Mouse (Mus musculus) lung, postnatal 36 days (tissue): ENCODE measurements at regions not wholly inside any gene's neighbourhood (a gene's known extent, or its start where the extent isn't known, plus 50 kb on each side); places are given as distances from the start of the nearest gene placed in this dataset.
"Not testable (repeated sequence)": the region's sequence is repeated elsewhere in the genome, so short reads cannot be mapped to it uniquely, and the experiment has no call there.

Experiments
- DNase-seq: peaks from one replicate; pipeline ENCODE4 v3.0.0; 2022; ENCODE audit warnings: mixed read lengths

DNA sequence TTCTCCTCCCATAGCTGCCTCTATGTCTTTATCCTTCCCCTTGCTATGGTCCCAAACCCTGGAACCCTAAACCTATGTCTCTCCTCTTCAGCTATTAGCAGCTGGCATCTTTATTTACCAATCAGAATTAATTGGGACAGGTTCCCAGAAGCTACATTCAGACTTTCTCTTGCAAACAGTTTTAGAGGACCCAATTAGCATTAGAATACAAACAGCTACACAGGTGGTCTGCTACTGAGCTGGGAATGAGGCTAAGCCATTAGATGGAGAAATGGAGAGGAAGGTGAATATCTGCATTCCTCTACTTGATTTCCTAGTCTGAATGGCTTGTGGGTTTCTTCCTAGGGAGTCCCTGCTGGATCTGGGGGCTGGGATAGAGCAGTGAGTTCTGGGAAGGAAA lies 611.9 kb downstream of the A830018L16Rik start:
- DNase-seq: no peak

DNA sequence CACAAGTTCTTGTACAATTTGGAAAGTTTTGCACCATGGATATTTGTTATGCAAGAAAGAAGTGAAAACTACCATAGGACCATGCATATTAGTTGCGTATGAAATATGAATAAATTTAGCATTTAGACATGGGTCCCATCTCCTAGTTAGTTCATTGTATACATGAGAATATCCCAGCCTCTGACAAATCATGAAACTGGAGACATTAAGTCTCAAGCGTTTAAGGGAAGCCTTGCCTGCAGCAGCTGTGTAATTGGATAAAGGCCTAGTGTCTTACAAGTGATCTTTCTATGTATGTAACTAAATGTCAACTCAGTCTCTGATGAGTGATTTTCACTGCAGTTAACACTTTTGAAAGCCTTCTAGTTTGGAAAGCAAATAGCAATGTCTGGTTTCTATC lies 613.5 kb downstream of the A830018L16Rik start:
- DNase-seq: no peak

DNA sequence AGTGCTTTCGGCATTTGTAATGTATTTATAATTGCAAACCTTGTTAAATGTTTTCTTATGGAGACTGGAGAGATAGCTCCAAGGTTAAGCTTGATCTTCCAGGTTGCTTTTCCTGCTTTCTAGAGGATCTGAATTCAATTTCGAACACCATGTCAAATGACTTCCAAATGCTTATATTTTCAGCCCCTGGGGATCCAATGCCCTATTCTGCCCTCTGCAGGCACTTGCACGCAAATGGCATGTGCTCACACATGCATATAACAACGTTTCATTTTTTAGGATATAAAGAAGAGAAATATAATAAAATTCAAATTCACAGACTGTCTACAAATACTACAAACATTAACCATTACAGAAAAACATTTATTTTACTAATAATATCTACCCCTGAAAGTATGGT lies 614.2 kb downstream of the A830018L16Rik start:
- DNase-seq: no peak

DNA sequence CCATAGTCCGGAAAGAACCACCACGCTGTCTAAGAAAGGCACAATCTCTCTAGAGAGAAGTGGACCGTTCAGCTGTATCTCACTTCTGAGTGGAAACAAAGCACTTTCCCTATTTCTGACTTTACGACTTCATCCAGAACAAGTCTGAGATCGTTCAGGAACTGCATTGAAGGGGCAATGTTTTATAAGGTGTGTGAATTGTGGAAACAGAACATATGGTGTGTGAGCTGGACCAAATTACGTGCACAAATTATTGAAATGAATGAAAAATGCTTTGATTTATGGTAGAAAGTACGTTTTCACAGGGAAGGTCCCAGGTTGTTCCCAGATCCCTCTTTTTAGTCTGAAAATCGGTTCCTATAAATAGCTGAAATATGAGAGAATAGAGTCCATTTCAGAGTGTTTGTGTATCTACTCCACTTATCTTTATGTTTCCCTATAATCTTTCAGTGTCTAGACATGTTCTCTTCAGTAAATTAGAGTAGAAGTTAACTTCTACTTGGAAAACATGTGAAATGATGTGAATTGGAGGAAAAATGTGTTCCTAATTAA lies 638.1 kb downstream of the A830018L16Rik start:
- DNase-seq: no peak

DNA sequence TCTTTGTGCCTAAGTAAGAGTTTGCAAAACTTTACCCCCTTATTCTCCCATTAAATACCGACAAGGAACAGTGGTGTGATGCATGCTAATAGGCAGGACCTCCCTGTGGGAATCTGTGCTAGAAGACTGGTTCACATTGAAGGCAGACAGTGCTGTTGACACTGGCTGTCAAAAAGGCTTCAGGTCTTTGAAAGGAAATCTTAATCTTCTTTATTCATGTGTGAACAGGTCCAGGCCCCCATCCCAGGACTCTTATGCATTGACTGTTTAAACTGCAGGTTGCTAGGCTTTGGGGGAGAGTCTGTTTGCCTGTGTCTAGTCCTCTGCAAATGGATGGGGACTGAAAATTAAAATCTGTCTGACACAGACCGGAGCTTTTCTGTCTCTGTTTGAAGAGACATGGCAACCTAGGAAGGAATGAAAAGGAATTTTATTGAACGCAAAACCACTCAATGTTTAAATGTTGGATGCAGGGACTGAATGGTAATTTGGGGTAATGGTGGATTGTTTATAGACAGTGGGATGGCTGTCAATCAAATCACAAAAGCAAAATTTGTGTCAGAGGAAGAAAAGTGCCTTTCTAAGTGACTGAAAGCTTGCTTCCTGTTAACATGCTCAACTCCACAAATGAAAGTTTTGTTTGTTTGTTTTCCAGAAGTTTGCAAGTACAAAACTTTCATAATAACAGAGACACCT lies 642.1 kb downstream of the A830018L16Rik start:
- DNase-seq: no peak

DNA sequence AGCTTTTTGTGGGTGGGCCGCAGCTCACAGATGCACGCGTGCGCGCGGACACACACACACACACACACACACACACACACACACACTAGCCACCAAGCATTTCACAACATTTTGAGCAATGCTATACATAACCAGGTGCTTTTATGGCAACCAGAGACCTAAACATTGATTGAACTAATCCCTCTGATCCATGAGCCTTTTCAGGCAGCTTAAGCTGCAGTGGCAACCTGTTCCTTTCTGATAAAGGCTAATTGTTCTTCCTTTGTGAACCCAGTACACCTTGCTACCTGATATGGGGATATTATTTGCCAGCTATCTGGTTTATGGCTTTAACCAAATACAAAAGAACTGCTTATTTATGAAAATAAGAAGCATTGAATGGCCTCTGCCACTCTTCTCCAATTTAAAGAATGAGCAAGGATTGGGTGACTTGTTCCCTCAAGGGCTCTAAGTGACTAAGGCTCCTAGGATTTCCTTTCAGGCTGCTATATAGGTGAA lies 651.2 kb downstream of the A830018L16Rik start:
- DNase-seq: no peak

DNA sequence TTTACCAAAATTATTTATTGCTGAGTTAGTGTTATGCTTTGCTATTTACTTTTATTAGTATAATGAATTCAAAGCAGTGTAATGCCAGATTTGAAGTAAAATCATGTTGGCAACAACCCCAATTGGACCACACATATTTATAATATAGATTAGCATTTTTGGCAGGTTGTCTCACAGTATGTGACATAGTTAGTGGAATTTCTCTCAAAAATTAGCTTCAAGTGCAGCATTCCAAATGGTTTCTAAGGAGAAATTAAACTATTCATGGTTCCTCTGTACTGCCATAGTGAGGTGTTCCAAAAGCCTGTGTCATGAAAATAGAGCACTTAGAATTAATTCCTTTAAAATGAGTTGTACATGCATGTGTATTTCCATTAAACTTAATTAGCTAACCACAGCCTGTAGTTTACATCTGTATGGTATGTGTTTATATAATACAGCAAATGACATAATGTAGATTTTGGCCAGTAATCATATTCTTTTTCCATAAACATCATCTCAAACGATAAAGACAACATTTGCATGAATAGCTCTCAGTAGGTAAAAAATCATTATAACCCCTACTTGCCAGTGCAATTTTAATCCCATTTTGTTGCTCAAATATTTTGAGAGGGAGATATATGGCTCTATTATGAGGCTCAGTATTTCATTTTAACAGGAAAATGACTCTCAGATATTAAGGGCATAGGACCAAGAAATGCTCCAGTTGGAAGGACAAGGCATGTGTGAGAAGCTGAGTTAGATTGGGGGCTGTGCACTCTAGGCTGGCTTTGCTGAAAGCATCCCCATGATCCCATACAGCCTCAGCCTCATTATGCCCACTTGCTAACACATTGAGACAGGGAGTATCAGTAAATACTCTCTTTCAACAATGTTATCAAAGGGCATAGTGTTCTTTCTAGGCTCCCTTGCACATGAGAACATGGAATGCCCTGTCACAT lies 678.9 kb downstream of the A830018L16Rik start:
- DNase-seq: no peak

DNA sequence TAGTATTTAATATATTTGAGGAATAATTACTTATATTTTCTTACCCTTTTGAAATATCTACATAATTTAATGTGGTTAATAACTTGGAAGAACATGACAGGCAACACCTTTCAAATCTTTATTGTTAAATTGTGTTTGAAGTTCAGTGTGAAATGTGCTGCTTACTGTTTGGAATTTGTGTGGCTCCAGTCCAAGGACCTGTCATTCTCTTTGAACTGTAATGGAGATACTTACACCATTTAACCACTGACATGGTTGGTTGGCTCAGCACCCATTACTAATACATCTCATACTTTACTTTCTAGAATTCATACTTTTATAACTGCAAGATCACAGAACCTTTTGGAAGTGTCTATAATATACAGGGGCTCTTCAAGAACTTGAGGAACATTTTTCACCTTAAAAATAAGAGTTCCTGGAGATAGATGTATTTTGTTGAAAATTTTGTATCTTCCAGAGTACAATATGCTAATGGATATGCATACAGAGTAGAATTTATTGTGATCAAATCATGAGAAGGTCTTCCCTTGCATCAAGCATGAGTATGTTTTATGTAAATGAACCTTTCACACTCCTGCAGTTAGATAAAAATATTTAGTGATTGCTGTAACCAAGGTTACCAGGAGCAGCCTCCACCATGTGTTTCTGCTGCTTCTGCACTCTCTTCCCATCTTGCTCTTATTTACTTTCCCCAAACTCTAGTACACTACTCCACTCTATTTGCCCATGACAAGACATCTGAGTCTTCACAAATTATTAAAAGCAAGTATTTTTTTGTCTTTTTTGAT lies 701.3 kb downstream of the A830018L16Rik start:
- no peak for DNase-seq

DNA sequence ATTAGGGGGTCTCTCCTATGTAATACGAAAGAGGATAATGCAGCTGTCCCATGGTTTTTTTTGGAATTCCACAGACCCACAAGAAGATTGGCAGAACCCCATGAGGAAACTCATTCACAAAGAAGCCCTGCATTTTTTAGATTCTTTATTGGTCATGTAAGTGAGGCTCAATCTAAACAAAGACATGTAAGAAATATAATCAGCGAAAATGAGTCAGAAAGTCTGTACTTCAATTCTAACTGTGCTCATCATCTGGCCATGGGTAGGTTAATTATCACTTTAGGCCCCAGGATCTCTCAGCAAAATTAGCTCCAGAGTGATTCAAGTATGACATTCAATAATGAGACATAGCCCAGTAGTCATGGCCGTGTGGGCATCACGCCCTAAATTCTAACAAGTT lies 703.2 kb downstream of the A830018L16Rik start:
- no peak for DNase-seq

DNA sequence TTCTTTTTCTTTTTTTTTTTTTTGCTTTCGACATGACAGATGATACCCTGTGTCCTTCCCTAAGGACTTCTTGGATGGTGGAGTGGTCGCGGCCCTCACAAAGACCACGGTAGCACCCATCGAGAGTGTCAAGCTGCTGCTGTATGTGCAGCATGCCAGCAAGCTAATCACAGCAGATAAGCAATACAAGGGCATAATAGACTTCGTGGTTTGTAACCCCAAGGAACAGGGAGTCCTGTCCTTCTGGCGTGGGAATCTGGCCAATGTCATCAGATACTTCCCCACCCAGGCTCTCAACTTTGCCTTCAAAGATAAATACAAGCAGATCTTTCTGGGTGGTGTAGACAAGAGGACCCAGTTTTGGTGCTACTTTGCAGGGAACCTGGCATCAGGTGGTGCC lies 707.0 kb downstream of the A830018L16Rik start:
- no peak for DNase-seq

DNA sequence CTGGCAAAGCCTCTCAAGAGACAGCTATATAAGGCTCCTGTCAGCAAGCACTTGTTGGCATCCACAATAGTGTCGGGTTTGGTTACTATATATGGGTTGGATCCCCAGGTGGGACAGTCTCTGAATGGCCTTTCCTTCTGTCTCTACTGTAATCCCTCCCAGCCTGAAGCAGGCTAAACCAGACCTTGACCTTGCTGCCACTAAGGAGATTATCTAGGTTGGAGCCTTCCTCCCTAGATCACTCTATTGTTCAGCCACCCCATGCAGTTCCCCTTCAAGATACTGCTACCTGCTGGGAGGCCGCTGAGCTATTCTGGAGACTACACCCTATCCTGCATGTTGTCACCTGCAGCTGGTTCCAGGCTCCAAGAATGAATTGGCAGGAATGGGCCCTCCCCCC lies 712.7 kb downstream of the A830018L16Rik start:
- not testable (repeated sequence) for DNase-seq

DNA sequence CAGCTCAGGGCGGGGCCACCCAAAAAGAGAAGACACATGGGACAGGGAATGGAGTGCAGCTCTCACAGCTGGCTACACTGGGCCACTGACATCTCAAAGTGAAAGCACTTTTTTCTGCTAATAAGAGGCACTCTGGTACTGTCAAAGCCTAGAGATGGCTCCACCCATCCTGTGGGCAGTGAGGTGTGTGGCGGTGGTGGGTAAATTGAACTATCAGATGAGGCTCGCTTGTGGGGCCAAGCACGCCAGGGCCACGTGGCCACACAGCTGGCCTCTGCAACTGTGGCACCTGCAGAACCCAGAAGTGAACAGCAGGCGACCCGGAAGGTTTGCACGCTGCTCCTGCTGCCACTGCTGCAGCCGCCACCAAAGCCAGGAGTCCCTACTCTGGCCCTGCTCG lies 756.6 kb downstream of the A830018L16Rik start:
- DNase-seq: no peak

DNA sequence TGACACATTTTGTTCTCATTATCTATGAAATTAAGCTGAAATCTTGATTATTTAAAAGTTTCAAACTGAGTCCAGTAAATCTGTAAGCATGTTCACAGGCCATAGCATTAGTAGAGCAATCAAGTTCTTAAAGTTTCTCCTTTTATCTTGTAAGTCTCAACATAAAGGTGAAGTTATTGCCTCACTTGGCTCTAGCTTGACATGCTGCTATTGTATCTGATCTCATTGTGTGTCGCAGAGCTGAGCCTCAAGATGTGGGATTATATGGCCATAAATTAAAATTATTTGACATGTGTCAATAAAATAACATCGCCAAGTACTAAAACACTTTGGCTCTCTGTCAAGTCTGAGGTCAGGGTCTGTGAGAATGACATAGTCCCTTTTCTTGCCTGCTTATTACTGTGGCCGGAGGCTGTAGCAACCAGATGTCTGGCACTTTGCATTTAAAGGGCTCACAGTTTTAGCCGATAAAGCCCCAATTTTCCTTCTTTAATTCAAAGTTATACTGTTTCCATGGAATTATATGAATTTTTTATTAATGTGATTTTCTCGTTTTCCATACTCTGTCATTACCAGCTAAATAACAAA lies 775.8 kb downstream of the A830018L16Rik start:
- no peak for DNase-seq

DNA sequence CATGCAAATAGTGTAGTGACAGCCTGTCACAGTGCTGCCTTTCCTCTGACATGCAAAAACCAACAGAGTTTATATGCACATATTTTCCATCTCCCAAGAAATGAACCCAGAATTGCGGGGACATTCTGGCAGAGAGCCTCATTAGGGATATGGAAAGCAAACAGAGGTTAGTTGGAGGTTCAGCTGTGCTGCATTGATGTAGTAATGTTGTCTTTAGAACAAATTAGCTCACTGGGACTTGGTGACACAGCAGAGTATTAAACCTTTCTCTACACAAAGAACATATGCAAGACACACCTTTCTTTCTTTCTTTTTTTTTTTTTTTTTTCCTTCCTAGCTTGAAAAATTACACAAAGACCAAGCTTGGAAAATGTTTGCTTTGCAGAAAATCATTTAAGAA lies 778.7 kb downstream of the A830018L16Rik start:
- no peak for DNase-seq

DNA sequence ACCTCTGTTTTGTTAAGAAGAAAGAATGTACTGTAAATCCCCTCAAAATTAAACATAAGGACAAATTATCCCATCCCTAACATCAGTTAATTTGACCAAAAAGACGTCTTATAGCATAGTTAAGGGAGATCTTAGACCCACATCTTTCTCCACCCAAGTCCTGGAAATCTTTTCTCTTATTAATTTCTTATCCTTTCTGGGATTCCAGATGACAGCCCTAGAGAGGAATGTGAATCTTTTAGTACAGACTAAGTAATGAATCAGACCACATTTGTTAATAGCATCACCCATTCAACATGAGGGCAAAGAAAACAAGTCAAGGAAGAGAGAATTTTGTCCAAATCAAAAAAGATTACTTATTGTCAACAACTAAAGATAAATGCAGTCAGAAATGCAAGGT lies 817.2 kb downstream of the A830018L16Rik start:
- DNase-seq: no peak

DNA sequence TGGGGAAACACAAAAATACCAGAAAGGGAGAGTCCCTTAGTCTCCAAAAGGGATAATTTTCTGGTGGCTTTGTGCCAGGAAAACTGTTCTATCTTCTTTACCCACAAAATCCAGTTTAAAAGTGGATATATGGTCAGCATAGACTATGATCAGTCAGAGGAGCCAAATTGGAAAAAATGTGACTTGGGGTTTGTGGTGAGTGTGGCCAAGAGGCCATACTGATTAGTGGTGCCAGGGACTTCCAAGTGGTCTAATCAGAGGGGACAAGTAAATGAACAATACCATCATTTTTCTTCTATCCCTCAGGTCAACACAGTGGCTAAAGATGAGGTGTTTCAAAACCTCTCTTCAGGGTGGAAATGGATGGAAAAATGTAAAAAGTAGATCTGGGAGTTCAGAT lies 828.2 kb downstream of the A830018L16Rik start:
- no peak for DNase-seq

DNA sequence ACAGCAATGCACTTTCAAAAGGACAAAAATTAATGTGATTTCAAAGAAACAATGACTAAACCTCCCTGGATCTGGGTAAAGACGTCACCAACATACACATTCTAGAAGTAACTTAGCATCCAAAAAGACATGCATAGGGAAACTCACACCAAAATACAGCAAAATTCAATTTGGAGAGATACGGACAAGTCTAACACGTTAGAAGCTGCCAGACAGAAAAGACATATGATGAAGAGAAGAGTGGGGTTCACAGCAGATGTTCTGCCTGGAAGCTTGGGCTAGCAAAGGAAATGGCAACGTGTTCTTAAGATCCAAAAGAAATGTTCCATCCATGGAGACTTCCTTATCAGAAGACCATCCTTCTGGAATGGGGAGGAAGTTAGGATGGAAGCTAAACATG lies 868.6 kb downstream of the A830018L16Rik start:
- DNase-seq: no peak

DNA sequence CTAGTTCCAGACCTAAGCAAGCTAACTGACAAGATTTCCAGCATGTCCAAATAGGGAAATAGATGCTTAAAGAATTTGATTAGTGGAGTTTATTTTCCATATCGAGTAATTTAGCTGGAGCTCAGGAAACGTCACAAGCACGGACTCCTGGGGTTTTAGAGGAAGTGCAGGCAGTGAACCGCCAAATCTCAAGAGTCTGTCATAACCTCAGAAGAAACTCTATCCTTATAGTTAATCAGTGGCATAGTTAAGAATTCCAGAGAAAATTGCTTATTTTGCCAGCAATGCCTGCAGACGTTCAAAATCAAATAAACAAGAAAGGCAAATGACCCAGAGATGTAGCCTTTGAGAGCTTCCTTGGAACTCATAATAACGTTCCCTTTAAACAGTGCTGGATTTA lies 871.6 kb downstream of the A830018L16Rik start:
- no peak for DNase-seq

DNA sequence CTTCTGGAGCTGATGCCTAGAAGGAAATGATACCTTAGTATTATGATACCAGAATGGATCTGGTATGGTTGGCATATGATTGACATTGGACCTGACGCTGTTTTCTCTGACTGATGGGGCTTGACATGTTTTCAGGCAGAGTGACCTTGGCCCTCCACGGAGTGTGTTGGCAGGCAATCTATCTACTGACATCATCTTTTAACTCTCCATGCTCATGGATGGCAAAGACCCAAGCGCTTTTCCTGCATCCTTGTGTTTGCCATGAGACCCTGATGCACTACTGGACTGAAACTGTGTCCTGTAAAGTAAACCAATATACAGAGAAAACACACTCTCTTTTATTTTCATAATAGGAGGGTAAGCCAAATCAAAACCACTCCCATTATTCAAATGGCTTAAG lies 872.1 kb downstream of the A830018L16Rik start:
- no peak for DNase-seq

DNA sequence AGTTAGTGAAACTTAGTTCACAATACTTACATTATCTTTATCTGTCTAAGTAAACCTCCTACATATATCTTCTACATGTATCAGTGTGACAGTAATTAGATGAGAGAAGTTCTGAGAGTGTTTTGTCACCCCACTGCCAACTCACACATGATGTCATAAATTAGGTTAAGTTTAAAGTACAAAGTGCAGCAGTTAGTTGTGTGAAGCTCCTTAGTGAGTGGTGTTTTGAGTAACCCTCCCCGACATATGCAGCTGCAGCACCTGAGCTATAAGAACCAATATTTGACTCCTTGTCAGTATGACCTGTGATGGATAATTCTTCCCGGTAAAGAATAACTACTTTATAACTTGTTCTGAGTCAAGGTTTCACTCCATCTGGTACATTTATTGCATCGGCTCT lies 874.6 kb downstream of the A830018L16Rik start:
- no peak for DNase-seq

DNA sequence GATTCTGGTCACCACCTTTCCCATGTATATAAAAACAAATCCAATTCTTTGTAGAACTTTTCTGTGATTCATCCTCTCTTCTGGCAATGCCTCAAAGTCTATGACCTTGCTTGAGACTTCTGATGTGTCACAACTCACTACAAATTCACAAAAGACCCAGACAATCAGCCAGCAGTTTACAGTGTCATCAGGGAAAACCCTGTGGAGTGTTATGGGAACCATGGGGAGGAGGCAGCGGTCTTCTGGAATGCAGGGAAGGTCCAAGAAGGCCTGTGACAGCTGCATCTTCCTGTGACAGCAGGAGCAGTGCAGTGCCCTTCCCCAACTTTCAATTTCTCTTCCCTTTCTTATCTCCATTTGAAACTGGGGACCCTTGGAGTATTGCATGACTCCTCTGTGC lies 877.9 kb downstream of the A830018L16Rik start:
- DNase-seq: no peak

DNA sequence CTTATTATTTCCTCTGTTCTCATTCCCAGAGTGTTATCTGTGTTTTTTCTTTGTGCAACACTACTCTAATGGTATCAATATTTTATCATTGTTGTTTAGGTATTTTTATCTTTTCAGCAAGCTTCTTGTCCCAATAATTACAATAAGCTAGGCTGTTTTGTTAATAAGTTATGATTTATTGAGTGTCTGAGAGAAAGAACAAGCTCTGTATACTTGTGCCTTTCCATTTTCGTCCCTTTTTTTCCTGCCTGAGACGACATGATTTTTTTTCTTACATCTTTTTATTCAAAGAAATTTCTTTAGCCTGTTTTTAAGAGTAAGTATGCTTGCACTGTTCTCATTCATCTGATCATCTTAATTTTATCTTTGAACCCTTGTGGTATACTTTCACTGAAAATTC lies 904.1 kb downstream of the A830018L16Rik start:
- no peak for DNase-seq

DNA sequence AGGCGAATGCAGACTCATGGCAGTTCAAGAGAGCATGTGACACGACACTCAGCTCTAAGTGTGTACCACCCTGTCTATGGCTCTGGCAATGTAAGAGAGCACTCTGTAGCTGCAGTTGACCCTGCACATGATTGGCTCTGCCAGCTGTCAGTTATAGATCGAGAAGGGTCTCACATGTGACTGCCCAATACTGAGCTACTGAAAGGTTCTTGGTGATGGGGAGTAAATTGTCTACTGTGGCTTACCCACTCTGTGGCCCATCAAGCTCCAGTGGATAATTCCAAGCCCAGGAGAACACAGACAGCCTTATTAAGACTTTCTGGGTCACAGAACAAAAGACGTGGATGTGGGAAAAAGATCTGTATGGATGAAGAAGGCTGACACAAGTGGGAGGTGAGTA lies 920.3 kb downstream of the A830018L16Rik start:
- DNase-seq: no peak
